Mouse (Mus musculus): Measurements from ENCODE around the gene Nwd1.

Nwd1 gene

DNA sequence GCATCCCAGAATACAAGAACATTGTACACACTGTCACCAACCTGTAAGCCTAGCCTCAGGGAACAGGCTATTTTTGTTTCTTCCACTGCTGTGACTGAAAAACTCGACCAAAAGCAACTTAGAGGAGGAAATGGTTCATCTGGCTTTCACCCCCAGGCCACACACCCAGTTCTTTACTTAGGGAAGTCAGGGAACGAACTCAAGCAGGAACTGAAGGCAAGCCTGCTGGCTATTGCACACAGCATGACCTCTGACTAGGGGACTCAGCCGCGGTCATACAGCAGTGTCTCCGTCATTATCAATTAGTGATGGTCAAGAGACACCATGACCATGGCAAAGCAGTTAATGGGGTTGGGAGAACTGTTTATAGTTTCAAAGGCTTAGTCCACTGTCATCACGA, 66.1 kb downstream of the Nwd1 start:
- DNase-seq (ENCODE audit: low spot score), result peak; percentile 13

DNA sequence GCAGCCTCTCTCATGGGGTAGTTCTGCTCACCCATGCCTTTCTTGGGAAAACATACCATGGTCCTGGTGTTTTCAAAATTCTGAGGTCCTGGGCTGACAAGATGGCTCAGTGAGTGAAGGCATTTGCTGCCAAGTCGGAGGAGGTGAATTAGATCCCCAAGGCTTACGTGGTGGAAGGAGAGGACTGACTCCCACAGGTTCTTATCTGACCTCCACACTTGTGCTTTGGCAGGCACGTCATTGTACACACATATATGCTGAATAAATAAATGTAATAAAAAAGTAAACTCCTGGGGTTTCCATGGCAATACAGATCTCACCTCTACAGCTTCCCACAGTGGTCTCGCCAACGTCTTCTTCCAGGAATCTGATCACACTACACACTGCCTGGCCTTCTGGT, 70.1 kb downstream of the Nwd1 start:
- no peak for DNase-seq (ENCODE audit: low spot score)

DNA sequence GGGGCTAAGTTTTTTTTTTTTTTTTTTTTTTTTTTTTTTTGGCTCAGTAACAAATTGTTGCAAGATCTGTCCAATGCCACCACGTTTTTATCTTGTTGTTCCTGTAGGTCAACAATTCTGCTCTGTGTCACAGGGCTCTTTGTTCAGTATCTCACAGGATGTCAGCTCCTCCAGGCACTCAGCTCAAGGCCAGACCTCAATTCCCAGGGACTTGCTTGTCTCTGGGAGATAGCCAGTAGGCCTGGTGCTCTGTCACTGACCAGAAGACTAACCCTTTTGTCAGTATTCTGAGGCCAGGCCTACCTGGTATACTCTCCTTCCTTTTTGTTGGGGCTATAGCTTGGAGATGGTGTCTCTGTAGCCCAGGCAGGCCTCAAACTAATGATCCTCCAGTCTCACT, 74.0 kb downstream of the Nwd1 start:
- DNase-seq (ENCODE audit: low spot score), result no peak

DNA sequence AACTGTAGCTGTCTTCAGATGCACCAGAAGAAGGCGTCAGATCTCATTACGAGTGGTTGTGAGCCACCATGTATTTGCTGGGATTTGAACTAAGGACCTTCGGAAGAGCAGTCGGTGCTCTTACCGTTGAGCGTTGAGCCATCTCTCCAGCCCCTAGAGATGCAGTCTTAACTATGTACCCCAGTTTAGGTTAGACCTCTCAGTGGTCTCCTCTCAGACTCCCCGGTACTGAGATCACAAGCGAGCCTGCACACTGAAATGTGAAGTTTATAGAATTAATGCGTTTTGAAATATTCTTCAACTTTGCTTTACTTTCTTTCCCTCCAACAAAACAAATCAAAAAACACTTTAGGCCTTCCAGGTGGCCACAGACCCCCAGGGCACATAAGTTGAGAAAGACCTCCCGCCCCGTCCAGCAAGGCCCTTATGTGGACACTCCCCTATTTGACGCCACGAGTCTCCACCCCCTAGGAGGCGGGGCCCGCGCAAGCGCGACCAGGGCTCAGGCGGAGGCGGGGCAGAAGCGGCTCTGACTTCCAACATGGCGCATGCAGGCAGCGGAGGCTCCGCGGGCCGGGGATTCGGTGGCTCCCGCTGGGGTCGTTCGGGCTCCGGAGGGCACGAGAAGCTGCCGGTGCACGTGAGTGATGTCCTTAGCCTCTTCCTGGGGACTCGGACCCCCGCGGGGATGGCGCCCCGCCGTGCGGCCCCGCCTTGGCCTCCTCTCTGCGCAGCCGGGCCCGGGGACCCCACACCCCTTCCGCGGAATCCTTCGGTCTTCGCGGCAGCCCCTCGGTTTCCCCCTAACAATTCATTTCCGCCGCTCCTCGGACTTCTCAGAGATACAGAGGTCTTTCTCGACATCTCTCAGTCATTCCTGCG, 76.5 kb downstream of the Nwd1 start, which contains the start of gene Sin3b:
TSS of gene Sin3b (plus strand) at position 517 of the 882 bp plus-strand sequence.
- DNase-seq (ENCODE audit: low spot score), result peak; percentile 92

DNA sequence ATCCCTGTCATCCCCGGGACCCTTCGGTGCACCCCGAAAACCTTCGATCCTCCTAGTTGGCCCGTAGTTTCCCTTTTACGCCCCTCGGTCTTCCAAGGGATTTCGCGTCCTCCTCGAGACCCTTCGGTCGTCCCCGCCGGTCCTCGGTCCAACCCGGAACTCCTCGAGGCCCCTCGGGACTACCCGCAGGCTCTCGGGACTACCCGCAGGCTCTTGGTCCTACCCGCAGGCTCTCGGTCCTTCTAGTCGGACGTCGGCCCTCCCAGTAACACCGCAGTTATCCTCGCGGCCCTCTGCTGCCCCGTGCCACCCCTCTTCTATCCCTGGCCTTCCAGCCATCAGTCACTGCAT, 77.1 kb downstream of the Nwd1 start:
- DNase-seq (ENCODE audit: low spot score), result peak; percentile 28

DNA sequence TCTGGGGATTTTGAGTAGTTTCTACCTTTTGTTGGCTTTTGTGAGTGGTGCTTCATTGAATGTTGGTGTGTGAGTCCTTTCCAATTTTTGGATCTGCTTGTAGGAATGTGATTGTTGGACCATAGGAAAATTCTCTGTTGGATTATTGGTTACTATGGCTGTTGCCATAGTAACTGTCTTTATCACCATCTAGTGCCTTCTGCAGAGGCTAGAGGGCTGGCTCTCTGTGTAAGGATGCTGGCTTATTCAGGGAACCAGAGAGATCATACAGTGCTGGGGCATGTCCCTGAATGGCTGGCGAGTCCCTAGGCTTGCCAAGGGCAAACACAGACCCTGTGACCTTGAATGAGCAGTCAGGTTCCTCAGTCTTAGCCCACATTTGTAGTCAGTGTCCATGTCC, 82.1 kb downstream of the Nwd1 start:
- no peak for DNase-seq (ENCODE audit: low spot score)

DNA sequence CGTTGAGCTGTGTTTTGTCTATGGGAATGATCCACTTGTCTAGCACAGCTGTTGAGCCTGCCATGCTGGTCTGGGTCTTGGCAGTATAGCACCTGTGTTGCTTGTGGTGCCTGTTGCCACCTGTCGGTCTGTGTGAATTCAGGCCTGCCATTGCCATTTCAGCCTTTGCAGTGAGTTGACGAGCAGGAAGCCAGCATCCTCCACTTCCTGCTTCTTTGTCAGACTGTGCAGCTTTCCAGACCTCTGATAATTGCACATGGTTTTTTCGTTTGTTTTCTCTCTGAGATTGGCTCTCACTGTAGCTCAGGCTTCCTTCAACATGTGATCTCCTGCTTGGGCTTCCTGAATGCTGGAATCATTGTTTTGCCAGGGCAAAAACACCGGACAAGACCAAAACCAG, 88.5 kb downstream of the Nwd1 start:
- DNase-seq (ENCODE audit: low spot score), result no peak

DNA sequence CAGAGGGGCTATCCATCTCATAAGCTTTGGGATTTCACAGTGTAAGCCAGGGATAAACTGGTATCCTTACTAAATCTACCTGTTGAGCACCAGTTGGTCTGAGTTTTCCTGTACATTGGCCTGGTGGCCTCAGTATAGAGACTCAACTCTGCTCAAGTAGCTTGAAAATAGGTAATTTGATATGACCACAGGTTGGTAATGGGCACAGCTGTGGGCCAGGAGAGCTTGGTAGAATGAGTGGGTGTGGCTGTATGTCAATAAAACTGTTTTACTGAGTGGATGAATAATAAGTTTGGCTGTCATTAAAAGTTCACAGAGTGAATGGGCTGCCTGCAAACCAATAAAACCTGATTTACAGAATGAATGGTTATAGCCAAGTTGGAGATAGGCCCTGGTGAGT, 90.4 kb downstream of the Nwd1 start:
- no peak for DNase-seq (ENCODE audit: low spot score)

DNA sequence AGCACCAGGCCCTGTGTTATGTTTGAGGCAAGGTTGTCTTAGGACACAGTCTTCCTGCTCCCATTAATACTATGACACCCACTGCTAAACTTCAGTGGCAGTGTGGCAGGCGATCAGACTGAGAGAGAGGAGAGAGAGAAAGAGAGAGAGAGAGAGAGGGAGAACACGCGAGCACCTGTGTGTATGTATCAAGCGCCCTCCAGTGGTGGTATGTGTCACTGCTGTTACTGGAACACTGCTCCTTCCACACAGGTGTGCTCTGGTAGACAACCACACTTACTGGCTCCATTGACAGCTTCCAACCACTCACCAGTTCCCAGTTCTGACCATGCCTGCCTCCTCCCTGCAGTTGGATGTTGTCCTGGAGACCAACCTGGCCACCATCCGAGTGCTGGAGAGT, 99.5 kb downstream of the Nwd1 start:
- peak; percentile 59 for DNase-seq (ENCODE audit: low spot score)

DNA sequence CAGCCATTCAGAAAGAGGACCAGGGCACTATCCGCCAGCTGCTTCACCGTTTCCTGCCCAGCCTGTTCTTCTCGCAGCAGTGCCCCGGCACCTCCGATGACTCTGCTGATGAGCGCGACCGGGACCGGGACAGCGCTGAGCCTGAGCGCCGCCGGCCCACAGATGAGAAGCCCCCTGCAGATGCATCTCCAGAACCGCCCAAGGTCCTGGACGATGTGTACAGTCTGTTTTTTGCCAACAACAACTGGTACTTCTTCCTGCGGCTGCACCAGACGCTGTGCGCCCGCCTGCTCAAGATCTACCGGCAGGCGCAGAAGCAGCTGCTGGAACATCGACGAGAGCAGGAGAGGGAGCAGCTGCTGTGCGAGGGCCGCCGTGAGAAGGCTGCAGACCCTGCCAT, 103.3 kb downstream of the Nwd1 start:
- DNase-seq (ENCODE audit: low spot score), result no peak

DNA sequence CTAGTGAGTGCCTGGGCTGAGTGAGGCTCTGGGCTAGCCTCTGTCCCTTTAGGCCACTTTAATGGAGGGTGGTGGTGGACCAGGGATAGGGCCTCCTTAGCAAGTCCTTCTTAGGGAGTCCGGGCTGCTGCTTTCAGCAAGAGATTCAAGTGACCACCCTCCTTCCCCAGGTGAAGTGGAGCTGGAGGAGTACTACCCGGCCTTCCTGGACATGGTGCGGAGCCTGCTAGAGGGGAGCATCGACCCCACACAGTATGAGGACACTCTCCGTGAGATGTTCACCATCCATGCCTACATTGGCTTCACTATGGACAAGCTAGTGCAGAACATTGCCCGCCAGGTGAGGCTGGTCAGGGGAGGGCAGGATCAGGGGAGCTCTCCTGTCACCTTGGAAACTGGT, 103.8 kb downstream of the Nwd1 start:
- no peak for DNase-seq (ENCODE audit: low spot score)

DNA sequence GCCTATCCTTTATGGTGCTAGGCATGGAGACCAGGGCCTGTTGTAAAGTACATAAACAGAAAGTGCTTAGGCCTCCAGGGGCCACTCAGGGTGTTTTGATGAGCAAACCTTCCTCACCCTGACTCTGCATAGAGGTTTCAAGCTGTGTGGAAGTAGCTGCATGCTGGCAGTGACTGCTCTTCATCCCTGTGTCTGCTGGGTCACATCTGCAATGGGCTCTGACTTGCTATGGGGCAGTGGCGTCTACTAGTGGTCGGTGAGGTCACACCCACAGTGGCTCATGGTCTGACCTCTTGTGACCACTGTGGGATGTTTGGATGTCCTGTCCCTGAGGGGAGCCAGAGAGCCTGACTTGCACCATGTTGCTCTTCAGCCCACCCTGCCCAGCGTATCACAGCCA, 104.6 kb downstream of the Nwd1 start:
- DNase-seq (ENCODE audit: low spot score), result no peak

DNA sequence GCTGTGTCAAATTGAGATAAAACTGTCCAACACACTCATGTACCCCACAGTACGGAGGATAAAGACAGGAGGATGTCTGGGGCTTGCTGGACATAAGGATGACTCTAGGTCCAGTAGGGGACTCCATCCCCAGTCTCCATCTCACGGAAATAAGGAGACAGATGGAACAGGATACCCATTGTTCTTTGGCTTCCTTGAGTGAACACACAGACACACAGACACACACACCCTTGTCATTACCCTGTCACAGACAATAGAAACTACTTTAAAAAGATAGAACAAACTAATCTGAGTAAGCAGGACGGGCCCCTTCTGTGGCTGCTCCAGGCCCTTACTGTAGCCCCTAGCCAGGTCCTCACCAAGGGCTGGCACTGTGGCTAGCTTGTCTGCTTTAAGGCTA, 105.8 kb downstream of the Nwd1 start:
- no peak for DNase-seq (ENCODE audit: low spot score)

DNA sequence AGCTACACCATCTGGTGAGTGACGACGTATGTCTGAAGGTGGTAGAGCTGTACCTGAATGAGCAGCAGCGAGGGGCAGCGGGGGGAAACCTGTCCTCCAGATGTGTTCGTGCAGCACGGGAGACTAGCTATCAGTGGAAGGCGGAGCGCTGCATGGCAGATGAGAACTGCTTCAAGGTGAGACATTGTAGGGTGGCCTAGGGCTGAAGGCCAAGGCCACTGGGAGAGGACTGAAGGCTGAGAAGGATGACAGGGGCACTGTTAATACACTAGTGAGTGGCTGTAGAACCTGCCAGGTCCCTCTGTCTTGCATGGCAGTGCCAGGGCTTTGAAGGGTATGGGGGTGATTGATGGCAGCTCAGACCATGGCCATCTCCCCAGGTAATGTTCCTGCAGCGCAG, 106.7 kb downstream of the Nwd1 start:
- no peak for DNase-seq (ENCODE audit: low spot score)

DNA sequence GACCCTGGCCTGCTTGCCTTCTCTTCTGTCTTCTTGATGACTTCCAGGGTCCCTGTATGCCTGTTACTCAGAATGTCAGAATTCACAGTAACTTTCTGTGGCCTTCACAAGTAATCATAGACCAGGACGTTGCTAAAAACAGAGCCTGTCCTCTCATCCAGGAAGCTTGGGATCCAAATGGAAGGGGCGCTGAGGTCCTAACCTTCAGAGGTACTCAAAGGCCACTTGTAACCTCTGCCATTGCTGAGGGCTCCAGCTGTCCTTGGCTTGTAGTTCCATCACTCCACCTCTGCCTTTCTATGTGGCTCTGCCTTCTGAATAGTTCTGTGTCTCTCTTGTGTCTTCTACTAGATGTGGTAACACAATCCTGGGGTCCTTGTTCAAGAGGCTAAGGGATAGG, 107.3 kb downstream of the Nwd1 start:
- no peak for DNase-seq (ENCODE audit: low spot score)

DNA sequence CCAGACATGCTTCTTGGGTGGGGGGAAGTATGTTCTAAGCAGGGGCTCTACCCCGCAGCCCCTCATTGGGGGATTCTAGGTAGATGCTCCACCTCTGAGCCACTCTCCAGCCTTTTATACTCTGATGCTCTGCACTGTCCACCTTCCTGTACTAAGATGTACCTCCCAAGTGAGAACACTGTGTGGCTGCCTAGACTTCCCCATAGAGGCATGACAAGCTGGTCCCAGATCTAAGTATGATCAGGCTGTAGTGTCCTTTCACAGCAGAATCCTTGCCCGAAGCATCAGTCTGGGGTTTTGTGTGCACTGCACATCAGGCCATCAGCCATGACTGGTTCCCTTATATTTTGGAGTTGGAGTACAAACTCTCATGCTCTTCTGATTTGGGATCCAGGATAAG, 109.5 kb downstream of the Nwd1 start:
- DNase-seq (ENCODE audit: low spot score), result no peak

DNA sequence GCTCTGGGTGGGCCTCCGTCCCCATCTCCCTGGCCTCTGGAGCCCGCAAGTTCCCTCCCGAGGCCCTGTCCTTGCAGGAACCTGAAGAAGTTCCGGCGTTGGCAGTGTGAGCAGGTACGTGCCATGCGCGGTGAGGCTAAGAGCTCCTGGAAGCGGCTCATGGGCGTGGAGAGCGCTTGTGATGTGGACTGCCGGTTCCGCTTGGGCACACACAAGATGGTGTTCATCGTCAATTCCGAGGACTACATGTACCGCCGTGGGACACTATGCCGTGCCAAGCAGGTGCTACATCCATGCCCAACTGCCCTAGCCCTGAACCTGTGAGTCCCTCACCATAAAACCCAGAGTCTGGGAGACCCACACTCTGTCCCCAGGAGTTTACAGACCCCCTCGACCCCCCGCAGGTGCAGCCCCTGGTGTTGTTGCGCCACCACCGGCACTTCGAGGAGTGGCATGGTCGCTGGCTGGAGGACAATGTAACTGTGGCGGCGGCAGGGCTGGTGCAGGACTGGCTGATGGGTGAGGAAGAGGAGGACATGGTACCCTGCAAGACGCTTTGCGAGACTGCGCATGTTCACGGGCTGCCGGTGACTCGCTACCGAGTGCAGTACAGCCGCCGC, 110.4 kb downstream of the Nwd1 start:
- no peak for DNase-seq (ENCODE audit: low spot score)

DNA sequence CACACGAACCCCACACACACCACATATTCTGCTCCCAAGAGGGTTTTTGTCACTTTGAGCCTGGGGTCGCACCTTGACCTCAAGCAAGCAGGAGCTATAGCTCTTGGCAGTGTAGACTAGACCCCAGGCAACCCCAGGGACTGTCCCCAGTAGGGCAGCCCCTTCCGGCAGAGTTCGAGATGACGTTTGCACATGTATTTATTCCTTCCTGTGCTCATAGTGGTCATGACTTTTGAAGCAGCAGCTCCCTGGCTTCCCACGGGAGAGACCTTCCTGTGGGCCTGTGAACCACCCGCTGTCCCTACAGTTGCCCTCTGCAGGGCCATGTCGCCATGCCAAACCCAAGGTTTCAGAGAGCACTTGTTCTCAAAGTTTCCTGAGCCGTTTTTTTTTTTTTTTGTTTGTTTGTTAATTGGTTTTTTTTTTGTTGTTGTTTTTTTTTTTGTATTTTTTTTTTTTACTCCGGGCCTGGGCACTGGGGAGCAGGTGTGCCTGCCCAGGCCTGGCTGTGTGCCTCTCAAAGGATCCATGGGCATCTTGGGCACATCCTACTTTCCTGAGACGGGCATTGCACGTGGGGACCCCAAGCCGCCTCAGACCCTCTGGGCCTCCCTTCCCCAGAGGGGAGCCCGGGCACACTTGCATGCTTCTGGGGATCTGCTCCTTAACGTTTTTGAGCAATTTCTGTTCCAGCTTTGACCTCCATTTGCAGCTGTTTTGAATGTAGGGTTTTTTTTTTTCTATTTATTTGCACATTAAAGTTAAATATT, 111.1 kb downstream of the Nwd1 start:
- DNase-seq (ENCODE audit: low spot score), result no peak

DNA sequence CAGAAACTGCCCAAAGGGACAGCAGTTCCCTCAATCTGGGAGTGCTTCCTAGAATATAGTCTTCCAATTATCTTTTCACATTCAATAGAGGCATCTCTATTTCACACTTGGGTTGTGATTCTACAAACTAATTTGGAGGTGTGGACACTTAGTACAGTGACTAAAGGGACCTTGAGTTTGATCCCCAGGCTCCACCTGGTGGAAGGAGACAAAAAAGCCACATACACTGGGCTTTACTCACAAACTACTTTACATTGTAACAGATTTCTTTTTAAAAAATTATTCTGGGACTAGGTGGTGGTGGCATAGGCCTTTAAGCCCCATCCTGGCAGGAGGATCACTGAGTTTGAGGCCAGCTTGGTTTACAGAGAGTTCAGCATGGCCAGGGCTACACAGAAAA, 111.8 kb downstream of the Nwd1 start:
- DNase-seq (ENCODE audit: low spot score), result no peak

DNA sequence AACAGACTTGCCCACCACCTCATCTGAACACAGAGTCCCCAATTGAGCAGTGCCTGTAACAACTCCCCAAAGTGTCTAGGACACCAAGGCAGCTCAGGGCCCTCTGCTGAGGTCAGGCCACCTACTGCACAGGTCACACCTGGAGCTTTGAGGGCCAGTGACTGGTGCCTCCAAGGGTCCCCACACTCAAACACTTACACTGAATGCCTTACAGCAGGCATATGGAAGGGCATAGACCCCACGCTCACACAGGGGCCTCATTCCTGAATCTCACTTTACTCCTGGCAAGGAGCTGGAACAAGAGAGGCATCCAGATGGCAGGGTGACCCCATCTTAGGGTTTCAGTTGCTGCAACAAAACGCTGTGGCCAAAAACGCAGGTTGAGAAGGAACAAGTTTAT, 113.7 kb downstream of the Nwd1 start:
- DNase-seq (ENCODE audit: low spot score), result no peak

DNA sequence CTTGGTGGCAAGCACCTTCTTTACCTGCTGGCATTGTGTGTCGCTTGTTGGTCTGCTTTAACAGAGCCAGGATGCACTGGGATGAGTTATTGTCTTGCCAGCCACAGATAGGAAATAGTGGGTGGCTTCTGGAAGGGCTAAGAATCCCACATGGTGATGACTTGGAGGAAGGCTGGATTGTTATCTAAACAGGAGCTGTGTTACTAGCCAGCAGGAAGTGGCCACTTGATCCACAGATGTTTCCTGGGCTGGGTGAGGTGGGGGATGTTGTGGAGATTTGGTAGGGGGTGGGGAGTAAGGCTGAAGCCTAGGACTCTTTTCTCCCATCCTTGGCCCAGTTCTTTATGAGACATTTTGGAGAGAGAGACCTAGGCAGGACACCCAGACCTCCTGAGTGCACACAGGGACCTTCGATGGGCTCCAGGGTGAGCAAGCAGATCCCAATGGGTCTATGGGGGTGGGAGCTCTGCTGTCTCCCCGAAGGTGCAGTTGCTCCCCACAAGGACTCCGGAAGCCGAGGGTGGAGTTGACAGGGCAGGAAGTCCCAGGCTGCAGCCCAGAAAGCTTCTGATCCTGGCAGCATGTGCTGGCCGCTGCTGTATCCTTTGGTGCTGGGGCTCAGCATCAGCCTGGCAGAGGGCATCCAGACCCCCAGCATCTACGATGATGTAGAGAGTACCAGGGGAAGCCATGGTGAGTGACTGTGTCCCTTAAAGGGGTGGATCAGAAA, 115.0 kb downstream of the Nwd1 start, which contains the start of gene F2rl3:
TSS of gene F2rl3 (plus strand) at position 559 of the 730 bp plus-strand sequence.
- DNase-seq (ENCODE audit: low spot score), result no peak

DNA sequence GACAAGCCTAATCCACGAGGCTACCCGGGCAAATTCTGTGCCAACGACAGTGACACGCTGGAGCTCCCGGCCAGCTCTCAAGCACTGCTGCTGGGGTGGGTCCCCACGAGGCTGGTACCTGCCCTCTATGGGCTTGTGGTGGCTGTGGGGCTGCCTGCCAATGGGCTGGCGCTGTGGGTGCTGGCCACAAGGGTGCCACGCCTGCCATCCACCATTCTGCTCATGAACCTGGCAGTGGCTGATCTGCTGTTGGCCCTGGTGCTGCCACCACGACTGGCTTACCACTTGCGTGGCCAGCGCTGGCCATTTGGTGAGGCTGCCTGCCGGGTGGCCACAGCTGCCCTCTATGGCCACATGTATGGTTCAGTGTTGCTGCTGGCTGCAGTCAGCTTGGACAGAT, 115.8 kb downstream of the Nwd1 start:
- no peak for DNase-seq (ENCODE audit: low spot score)

Measured in embryo, embryonic 10.5 days (tissue).